Mouse (Mus musculus) spleen, postnatal 4 days (tissue): ENCODE data around the gene Miga1.

ENCODE experiments used
- DNase-seq, 2 experiments: peaks; one replicate each; pipeline ENCODE4 v3.0.0; 2022; ENCODE audit warnings: low spot score in 2 of 2

The Miga1 gene

GRCm38 (mm10) chr3:152245273-152245910, 94.8 kb downstream of the Miga1 start:
- DNase-seq = no peak

- DNase-seq = no peak
Measured at GRCm38 (mm10) chr3:152243304-152243703, 96.9 kb downstream of the Miga1 start.

- DNase-seq = no peak
Measured at GRCm38 (mm10) chr3:152241098-152241497, 99.1 kb downstream of the Miga1 start.

GRCm38 (mm10) chr3:152239592-152239991, 100.6 kb downstream of the Miga1 start:
- DNase-seq = no peak

GRCm38 (mm10) chr3:152238836-152239235, 101.4 kb downstream of the Miga1 start:
- peak in 1 of 2 experiments; percentile 34 for DNase-seq

- DNase-seq = no peak
Measured at GRCm38 (mm10) chr3:152235805-152236204, 104.4 kb downstream of the Miga1 start.

GRCm38 (mm10) chr3:152235238-152235637, 105.0 kb downstream of the Miga1 start:
- no peak for DNase-seq

GRCm38 (mm10) chr3:152231333-152232100, 108.7 kb downstream of the Miga1 start:
- DNase-seq = no peak

GRCm38 (mm10) chr3:152229271-152229670, 110.9 kb downstream of the Miga1 start:
- no peak for DNase-seq

GRCm38 (mm10) chr3:152228843-152229242, 111.4 kb downstream of the Miga1 start:
- DNase-seq = no peak

- no peak for DNase-seq
Measured at GRCm38 (mm10) chr3:152225906-152226305, 114.3 kb downstream of the Miga1 start.

- no peak for DNase-seq
Measured at GRCm38 (mm10) chr3:152224918-152225317, 115.3 kb downstream of the Miga1 start.
